Mouse (Mus musculus) neural tube, embryonic 15.5 days (tissue): Measurements from ENCODE around the gene Ahdc1. TPM values are rescaled to one million over a fixed set of nuclear protein-coding genes. Genes with fewer than 3 reads are reported as not detected.

Experiments used
- ATAC-seq: fragments of 200-750 bp; cut with Nextera tagmentation; 2 replicates; pipeline ENCODE4 v1.8.0; 2017; ENCODE audit warnings: mild to moderate bottlenecking, moderate TSS enrichment, moderate library complexity; ENCODE audit not compliant: low FRiP score
- H3K27ac ChIP-seq: fragments of 300-500 bp; sonication (generic); replicated peaks from 2 replicates; pipeline ENCODE4 v1.5.1; 2015; ENCODE audit warnings: mild to moderate bottlenecking, inconsistent platforms
- H3K27me3 ChIP-seq: fragments of 300-500 bp; sonication (generic); replicated peaks from 2 replicates; pipeline ENCODE4 v1.6.1; 2015; ENCODE audit warnings: inconsistent platforms
- H3K36me3 ChIP-seq: fragments of 300-500 bp; sonication (generic); 2 replicates; pipeline ENCODE4 v1.6.1; 2015; ENCODE audit warnings: inconsistent platforms
- H3K4me1 ChIP-seq: fragments of 300-500 bp; sonication (generic); 2 replicates; pipeline ENCODE4 v1.6.1; 2015; ENCODE audit warnings: inconsistent platforms
- H3K4me2 ChIP-seq: fragments of 300-500 bp; sonication (generic); 2 replicates; pipeline ENCODE4 v1.6.1; 2015; ENCODE audit warnings: inconsistent platforms, mild to moderate bottlenecking, moderate library complexity
- H3K4me3 ChIP-seq: fragments of 300-500 bp; sonication (generic); replicated peaks from 2 replicates; pipeline ENCODE4 v1.5.1; 2015; ENCODE audit warnings: mild to moderate bottlenecking, inconsistent platforms
- H3K9ac ChIP-seq: fragments of 300-500 bp; sonication (generic); replicated peaks from 2 replicates; pipeline ENCODE4 v1.6.1; 2015; ENCODE audit warnings: mild to moderate bottlenecking, inconsistent platforms
- H3K9me3 ChIP-seq: fragments of 300-500 bp; sonication (generic); replicated peaks from 2 replicates; pipeline ENCODE4 v1.6.1; 2016; ENCODE audit warnings: inconsistent platforms
- WGBS: fragments of 180-500 bp; shearing (Covaris S2); methylation state at CpG from one replicate; pipeline ENCODE4 v1.1.7; 2015; ENCODE audit warnings: mixed read lengths; 5-methylcytosine and 5-hydroxymethylcytosine counted together
- polyA plus RNA-seq: library from polyadenylated mRNA; unstranded; fragments of >200 nt; fragmentation: Nextera tagmentation; extraction: Ambion mirVana; gene quantifications from 2 replicates; pipeline ENCODE4 v1.2.1, GENCODE M21; 2015

Ahdc1 gene
- polyA plus RNA-seq, 1 experiment from 2014 or later, result 11.0 TPM

- Histone ChIP-seq H3K9ac (0 out of 2 replicates have a peak within 1 kb of the TSS, but pooled peaks have one; percentile 23), H3K27ac (no peak within 1 kb of the TSS)
Measured at GRCm38 (mm10) chr4:132973814-132974398, 37.2 kb upstream of the Ahdc1 start, which contains the start of gene Fgr. TSS of gene Fgr (plus strand) at chr4:132974095.

GRCm38 (mm10) chr4:132974904-132975303 is 36.2 kb upstream of the Ahdc1 start:
- H3K4me2 ChIP-seq, result peak overlapping the region; percentile 47
- H3K9me3 ChIP-seq, result no peaks in the 10 kb centered on the region
- peaks cover 25% of the 10 kb centered on the region for H3K4me1 ChIP-seq
- no peak overlapping the region for H3K27ac ChIP-seq
- no peak overlapping the region; the same call in 1 of the 2 replicates for H3K4me3 ChIP-seq
- 0 out of 2 replicates have a peak overlapping the region, but pooled peaks have one; percentile 23 for H3K9ac ChIP-seq
- no peaks in the 10 kb centered on the region for H3K36me3 ChIP-seq
- 2% methylated on average over 15 of the region's 15 CpGs for WGBS
- ATAC-seq, result no peak
- peaks cover 32% of the 10 kb centered on the region for H3K27me3 ChIP-seq

More at GRCm38 (mm10) chr4:132973814-132974398, 37.2 kb upstream of the Ahdc1 start, which contains the start of gene Fgr:
- Histone ChIP-seq H3K4me2 (peak within 1 kb of the TSS; percentile 47), H3K4me3 (no peak within 1 kb of the TSS; the same call in 1 of the 2 replicates), H3K4me1 (peaks cover 25% of the 10 kb centered on the region), H3K36me3 (no peaks in the 10 kb centered on the region), H3K27me3 (peaks cover 32% of the 10 kb centered on the region), H3K9me3 (no peaks in the 10 kb centered on the region)
- ATAC-seq, result no peak
- WGBS, result 8% methylated on average over 21 of the region's 21 CpGs

GRCm38 (mm10) chr4:132975791-132976190 is 35.3 kb upstream of the Ahdc1 start:
- Histone ChIP-seq H3K4me1 (peaks cover 25% of the 10 kb centered on the region), H3K36me3 (no peaks in the 10 kb centered on the region), H3K4me2 (no peak overlapping the region), H3K9ac (no peak overlapping the region), H3K9me3 (no peaks in the 10 kb centered on the region), H3K27ac (no peak overlapping the region), H3K4me3 (no peak overlapping the region), H3K27me3 (peaks cover 32% of the 10 kb centered on the region)
- ATAC-seq, result no peak
- WGBS, result 48% methylated on average over 3 of the region's 3 CpGs

- Histone ChIP-seq H3K9ac (no peak overlapping the region), H3K27ac (no peak overlapping the region), H3K9me3 (no peaks in the 10 kb centered on the region), H3K4me1 (peaks cover 32% of the 10 kb centered on the region), H3K4me2 (no peak overlapping the region), H3K4me3 (no peak overlapping the region), H3K36me3 (no peaks in the 10 kb centered on the region), H3K27me3 (peaks cover 32% of the 10 kb centered on the region)
- 85% methylated on average over 6 of the region's 6 CpGs for WGBS
- no peak for ATAC-seq
Measured at GRCm38 (mm10) chr4:132976729-132977128, 34.3 kb upstream of the Ahdc1 start.

GRCm38 (mm10) chr4:132977597-132977996 is 33.5 kb upstream of the Ahdc1 start:
- H3K27ac ChIP-seq, result no peak overlapping the region
- no peak for ATAC-seq
- no peak overlapping the region for H3K9ac ChIP-seq
- no peaks in the 10 kb centered on the region for H3K9me3 ChIP-seq
- WGBS, result 56% methylated on average over 5 of the region's 5 CpGs
- no peak overlapping the region for H3K4me2 ChIP-seq
- peaks cover 32% of the 10 kb centered on the region for H3K27me3 ChIP-seq
- H3K36me3 ChIP-seq, result no peaks in the 10 kb centered on the region
- no peak overlapping the region for H3K4me3 ChIP-seq
- peaks cover 33% of the 10 kb centered on the region for H3K4me1 ChIP-seq

GRCm38 (mm10) chr4:132979186-132979585 is 31.9 kb upstream of the Ahdc1 start:
- no peaks in the 10 kb centered on the region for H3K9me3 ChIP-seq
- ATAC-seq, result no peak
- no peak overlapping the region for H3K9ac ChIP-seq
- H3K27me3 ChIP-seq, result peaks cover 18% of the 10 kb centered on the region
- WGBS, result 44% methylated on average over 2 of the region's 2 CpGs
- H3K4me2 ChIP-seq, result no peak overlapping the region
- H3K36me3 ChIP-seq, result no peaks in the 10 kb centered on the region
- no peak overlapping the region for H3K4me3 ChIP-seq
- H3K27ac ChIP-seq, result no peak overlapping the region
- H3K4me1 ChIP-seq, result peaks cover 32% of the 10 kb centered on the region

GRCm38 (mm10) chr4:132981621-132982020 is 29.4 kb upstream of the Ahdc1 start:
- ATAC-seq, result no peak
- H3K4me3 ChIP-seq, result no peak overlapping the region
- H3K4me2 ChIP-seq, result no peak overlapping the region
- H3K36me3 ChIP-seq, result no peaks in the 10 kb centered on the region
- 75% methylated on average over 6 of the region's 6 CpGs for WGBS
- no peak overlapping the region for H3K9ac ChIP-seq
- no peak overlapping the region for H3K27ac ChIP-seq
- H3K9me3 ChIP-seq, result no peaks in the 10 kb centered on the region
- H3K4me1 ChIP-seq, result peaks cover 16% of the 10 kb centered on the region
- peaks cover 4% of the 10 kb centered on the region; the same call in 1 of the 2 replicates for H3K27me3 ChIP-seq

- H3K4me2 ChIP-seq, result no peak overlapping the region
- H3K27me3 ChIP-seq, result no peaks in the 10 kb centered on the region
- peaks cover 16% of the 10 kb centered on the region for H3K4me1 ChIP-seq
- no peak overlapping the region for H3K9ac ChIP-seq
- no peak for ATAC-seq
- H3K36me3 ChIP-seq, result no peaks in the 10 kb centered on the region
- 74% methylated on average over 6 of the region's 6 CpGs for WGBS
- H3K4me3 ChIP-seq, result no peak overlapping the region
- no peaks in the 10 kb centered on the region for H3K9me3 ChIP-seq
- 0 out of 2 replicates have a peak overlapping the region, but pooled peaks have one; percentile 9 for H3K27ac ChIP-seq
Measured at GRCm38 (mm10) chr4:132982999-132983398, 28.1 kb upstream of the Ahdc1 start.

- Histone ChIP-seq H3K4me2 (no peak overlapping the region), H3K4me1 (peaks cover 16% of the 10 kb centered on the region), H3K27ac (peak overlapping the region; percentile 74), H3K9me3 (no peaks in the 10 kb centered on the region), H3K36me3 (no peaks in the 10 kb centered on the region), H3K9ac (no peak overlapping the region), H3K27me3 (no peaks in the 10 kb centered on the region), H3K4me3 (no peak overlapping the region)
- 50% methylated on average over 6 of the region's 7 CpGs for WGBS
- ATAC-seq, result 0 out of 2 replicates have a peak, but pooled peaks have one; percentile 21
Measured at GRCm38 (mm10) chr4:132983664-132984512, 27.2 kb upstream of the Ahdc1 start.

GRCm38 (mm10) chr4:132988581-132989355 is 22.3 kb upstream of the Ahdc1 start:
- ATAC-seq, result no peak
- no peak overlapping the region for H3K27ac ChIP-seq
- H3K4me3 ChIP-seq, result no peak overlapping the region
- no peaks in the 10 kb centered on the region for H3K27me3 ChIP-seq
- no peaks in the 10 kb centered on the region for H3K9me3 ChIP-seq
- H3K4me2 ChIP-seq, result no peak overlapping the region
- H3K4me1 ChIP-seq, result peaks cover 5% of the 10 kb centered on the region
- H3K36me3 ChIP-seq, result no peaks in the 10 kb centered on the region
- no peak overlapping the region for H3K9ac ChIP-seq
- 87% methylated on average over 6 of the region's 6 CpGs for WGBS

GRCm38 (mm10) chr4:132993553-132993952 is 17.5 kb upstream of the Ahdc1 start:
- no peak for ATAC-seq
- Histone ChIP-seq H3K27ac (no peak overlapping the region), H3K9me3 (no peaks in the 10 kb centered on the region), H3K27me3 (no peaks in the 10 kb centered on the region), H3K9ac (no peak overlapping the region), H3K4me2 (no peak overlapping the region), H3K4me1 (no peaks in the 10 kb centered on the region), H3K36me3 (no peaks in the 10 kb centered on the region), H3K4me3 (no peak overlapping the region)
- WGBS, result 64% methylated on average over 4 of the region's 4 CpGs
